ENCODE assay signal across 8 mouse cellular contexts in genomic region chr8:84912895-84913501, GRCm38 (mm10). TPM values are rescaled to one million over a fixed set of nuclear protein-coding genes. Genes with fewer than 3 reads are reported as not detected.
DNase-seq lines count a peak whose midpoint lies in the region; ATAC-seq and TF ChIP-seq lines count a peak whose summit lies in the region.

No protein-coding gene starts in this region.

- peak; percentile 84; the same call in 1 of the 2 replicates for TF ChIP-seq POLR2A in cerebellum, adult 2 months (IDR thresholded peaks at IDR 0.05; ENCODE audit: borderline replicate concordance, insufficient read depth, low read length)
- no peak for TF ChIP-seq POLR2A in limb, embryonic 14.5 days (IDR thresholded peaks at IDR 0.05; ENCODE audit: borderline replicate concordance, extremely low read depth, insufficient read depth, insufficient read length)

- H3K9ac ChIP-seq in forebrain, embryonic 16.5 days (replicated peaks; ENCODE audit: low read depth, low read length): no peak overlapping the region; the same call in 1 of the 2 replicates
- peak overlapping the region; percentile 62 for H3K9ac ChIP-seq in limb, embryonic 14.5 days (ENCODE audit: low read depth, low read length, severe bottlenecking)
- peak overlapping the region; percentile 44; the same call in 1 of the 2 replicates for H3K9ac ChIP-seq in midbrain, embryonic 13.5 days (replicated peaks)

- no peak for TF ChIP-seq CTCF in cerebellum, adult 2 months (IDR thresholded peaks at IDR 0.05; ENCODE audit: borderline replicate concordance, insufficient read depth, low read depth, low read length)

- peak overlapping the region; percentile 55 for H3K4me3 ChIP-seq in cerebellum, adult 2 months (replicated peaks; ENCODE audit: insufficient read depth, low read depth, low read length)
- peak overlapping the region; percentile 25 for H3K4me3 ChIP-seq in forebrain, embryonic 16.5 days (replicated peaks; ENCODE audit: low read length)
- peak overlapping the region; percentile 48 for H3K4me3 ChIP-seq in limb, embryonic 14.5 days (replicated peaks; ENCODE audit: low read length)
- H3K4me3 ChIP-seq in midbrain, embryonic 13.5 days (replicated peaks): peak overlapping the region; percentile 27

- no peaks in the 10 kb centered on the region for H3K9me3 ChIP-seq in forebrain, embryonic 16.5 days (ENCODE audit: control insufficient read depth, low read length)
- no peaks in the 10 kb centered on the region for H3K9me3 ChIP-seq in limb, embryonic 14.5 days (ENCODE audit: control insufficient read depth, low read length)
- H3K9me3 ChIP-seq in midbrain, embryonic 13.5 days: no peaks in the 10 kb centered on the region

- H3K27me3 ChIP-seq in cerebellum, adult 2 months (ENCODE audit: control insufficient read depth, insufficient read depth, low read length): no peaks in the 10 kb centered on the region
- H3K27me3 ChIP-seq in forebrain, embryonic 16.5 days (replicated peaks; ENCODE audit: control insufficient read depth, insufficient read depth, low read length): 0 out of 2 replicates have a peak, but pooled peaks cover 2% of the 10 kb centered on the region
- peaks cover 19% of the 10 kb centered on the region for H3K27me3 ChIP-seq in limb, embryonic 14.5 days (ENCODE audit: control insufficient read depth, insufficient read depth, low read length)
- H3K27me3 ChIP-seq in midbrain, embryonic 13.5 days: peaks cover 86% of the 10 kb centered on the region

- peak; percentile 14; the same call in 1 of the 2 replicates for ATAC-seq in frontal cortex, adult (ENCODE audit: low TSS enrichment)
- ATAC-seq in forebrain, embryonic 16.5 days: 0 out of 2 replicates have a peak, but pooled peaks have one; percentile 9
- peak; percentile 53 for ATAC-seq in limb, embryonic 14.5 days (ENCODE audit: low FRiP score, low read depth)
- no peak for ATAC-seq in midbrain, embryonic 13.5 days

- no peak for DNase-seq in frontal cortex, postnatal 14 days (ENCODE audit: low spot score in 2 of 2)
- peak; percentile 88 to 93 for DNase-seq in cerebellum, adult 2 months
- peak; percentile 96 for DNase-seq in induced T-regulatory cell, adult 2 months (ENCODE audit: low read depth)
- DNase-seq in limb, embryonic 14.5 days (ENCODE audit: low spot score): peak; percentile 42
- peak; percentile 92 to 93 for DNase-seq in spleen, postnatal 36 days (ENCODE audit: low spot score in 2 of 2)

- H3K4me1 ChIP-seq in cerebellum, adult 2 months (ENCODE audit: control insufficient read depth, insufficient read depth, low read length): peaks cover 34% of the 10 kb centered on the region
- peaks cover 18% of the 10 kb centered on the region for H3K4me1 ChIP-seq in forebrain, embryonic 16.5 days (replicated peaks; ENCODE audit: control insufficient read depth, insufficient read depth, low read length)
- peaks cover 9% of the 10 kb centered on the region; the same call in 1 of the 2 replicates for H3K4me1 ChIP-seq in limb, embryonic 14.5 days (ENCODE audit: control insufficient read depth, insufficient read depth, low read length)
- H3K4me1 ChIP-seq in midbrain, embryonic 13.5 days (replicated peaks): peaks cover 24% of the 10 kb centered on the region

- H3K4me2 ChIP-seq in forebrain, embryonic 16.5 days (ENCODE audit: low read length): peak overlapping the region; percentile 49
- peak overlapping the region; percentile 88 for H3K4me2 ChIP-seq in limb, embryonic 14.5 days (replicated peaks; ENCODE audit: low read depth, low read length, severe bottlenecking)
- peak overlapping the region; percentile 45 for H3K4me2 ChIP-seq in midbrain, embryonic 13.5 days (replicated peaks)

- H3K27ac ChIP-seq in cerebellum, adult 2 months (ENCODE audit: insufficient read depth, low read length): peak overlapping the region; percentile 90
- H3K27ac ChIP-seq in forebrain, embryonic 16.5 days (ENCODE audit: low read length): no peak overlapping the region
- no peak overlapping the region for H3K27ac ChIP-seq in limb, embryonic 14.5 days (replicated peaks; ENCODE audit: low read depth, low read length)
- H3K27ac ChIP-seq in midbrain, embryonic 13.5 days: no peak overlapping the region

- H3K36me3 ChIP-seq in forebrain, embryonic 16.5 days (ENCODE audit: control insufficient read depth, insufficient read depth): peaks cover 43% of the 10 kb centered on the region
- no peaks in the 10 kb centered on the region for H3K36me3 ChIP-seq in limb, embryonic 14.5 days (ENCODE audit: control insufficient read depth, insufficient read depth, low read length)
- peaks cover 78% of the 10 kb centered on the region for H3K36me3 ChIP-seq in midbrain, embryonic 13.5 days

- 4% methylated on average over 55 of the region's 55 CpGs for WGBS in cerebellum, adult 2 months
- 3% methylated on average over 55 of the region's 55 CpGs for WGBS in forebrain, embryonic 16.5 days
- WGBS in limb, embryonic 14.5 days: 1% methylated on average over 55 of the region's 55 CpGs
- WGBS in midbrain, embryonic 13.5 days: 3% methylated on average over 55 of the region's 55 CpGs

RNA-seq across cellular contexts. Expression of gene Dnase2a, which starts 4.6 kb away (rescaled TPM):
- polyA plus RNA-seq in cerebellum, adult 2 months (2012; rRNA removed): 9.1 and 10.5 TPM in 2 replicates
- polyA plus RNA-seq in forebrain, embryonic 16.5 days (2015; fragmentation: Nextera tagmentation; extraction: Ambion mirVana): 5.4 and 5.5 TPM in 2 replicates
- 18.5 and 20.5 TPM in 2 replicates for polyA plus RNA-seq in limb, embryonic 14.5 days (2012; rRNA removed)
- 13.8 and 15.4 TPM in 2 replicates for polyA plus RNA-seq in limb, embryonic 14.5 days (2014; fragmentation: Nextera tagmentation; extraction: Ambion mirVana)
- polyA plus RNA-seq in midbrain, embryonic 13.5 days (2015; fragmentation: Nextera tagmentation; extraction: Ambion mirVana): 6.0 and 6.2 TPM in 2 replicates

RNA-seq across cellular contexts. Expression of gene Klf1, which starts 11.3 kb away (rescaled TPM):
- 0.31 and 0.41 TPM in 2 replicates for polyA plus RNA-seq in cerebellum, adult 2 months (2012; rRNA removed)
- 0.73 and 0.85 TPM in 2 replicates for polyA plus RNA-seq in forebrain, embryonic 16.5 days (2015; fragmentation: Nextera tagmentation; extraction: Ambion mirVana)
- 2.5 and 3.0 TPM in 2 replicates for polyA plus RNA-seq in limb, embryonic 14.5 days (2012; rRNA removed)
- 1.4 and 2.0 TPM in 2 replicates for polyA plus RNA-seq in limb, embryonic 14.5 days (2014; fragmentation: Nextera tagmentation; extraction: Ambion mirVana)
- 0.55 and 0.97 TPM in 2 replicates for polyA plus RNA-seq in midbrain, embryonic 13.5 days (2015; fragmentation: Nextera tagmentation; extraction: Ambion mirVana)

RNA-seq across cellular contexts. Expression of gene Gcdh, which starts 19.3 kb away (rescaled TPM):
- polyA plus RNA-seq in cerebellum, adult 2 months (2012; rRNA removed): 88.2 and 95.2 TPM in 2 replicates
- polyA plus RNA-seq in forebrain, embryonic 16.5 days (2015; fragmentation: Nextera tagmentation; extraction: Ambion mirVana): 35.5 and 39.1 TPM in 2 replicates
- 45.8 and 58.9 TPM in 2 replicates for polyA plus RNA-seq in limb, embryonic 14.5 days (2012; rRNA removed)
- polyA plus RNA-seq in limb, embryonic 14.5 days (2014; fragmentation: Nextera tagmentation; extraction: Ambion mirVana): 29.8 and 34.5 TPM in 2 replicates
- 31.7 and 34.3 TPM in 2 replicates for polyA plus RNA-seq in midbrain, embryonic 13.5 days (2015; fragmentation: Nextera tagmentation; extraction: Ambion mirVana)

RNA-seq across cellular contexts. Expression of gene Mast1, which starts 24.2 kb away (rescaled TPM):
- polyA plus RNA-seq in cerebellum, adult 2 months (2012; rRNA removed): 115 and 129 TPM in 2 replicates
- polyA plus RNA-seq in forebrain, embryonic 16.5 days (2015; fragmentation: Nextera tagmentation; extraction: Ambion mirVana): 52.4 and 65.8 TPM in 2 replicates
- 0.36 and 0.50 TPM in 2 replicates for polyA plus RNA-seq in limb, embryonic 14.5 days (2012; rRNA removed)
- polyA plus RNA-seq in limb, embryonic 14.5 days (2014; fragmentation: Nextera tagmentation; extraction: Ambion mirVana): 0.15 and 0.32 TPM in 2 replicates
- 55.6 and 56.1 TPM in 2 replicates for polyA plus RNA-seq in midbrain, embryonic 13.5 days (2015; fragmentation: Nextera tagmentation; extraction: Ambion mirVana)

RNA-seq across cellular contexts. Expression of gene Rtbdn, which starts 33.8 kb away (rescaled TPM):
- polyA plus RNA-seq in cerebellum, adult 2 months (2012; rRNA removed): 6.8 and 7.9 TPM in 2 replicates
- 2.2 and 2.4 TPM in 2 replicates for polyA plus RNA-seq in forebrain, embryonic 16.5 days (2015; fragmentation: Nextera tagmentation; extraction: Ambion mirVana)
- not detected in 2 replicates for polyA plus RNA-seq in limb, embryonic 14.5 days (2012; rRNA removed)
- not detected in 2 replicates for polyA plus RNA-seq in limb, embryonic 14.5 days (2014; fragmentation: Nextera tagmentation; extraction: Ambion mirVana)
- 1.9 and 2.7 TPM in 2 replicates for polyA plus RNA-seq in midbrain, embryonic 13.5 days (2015; fragmentation: Nextera tagmentation; extraction: Ambion mirVana)

Comparison
In these comparisons a context has a peak if more than half of its experiments do, and no peak if none do; other contexts are left out.
1. DNase-seq: peak in cerebellum, adult 2 months (2 of 2), induced T-regulatory cell, adult 2 months (single experiment), limb, embryonic 14.5 days (single experiment) and spleen, postnatal 36 days (2 of 2); none in frontal cortex, postnatal 14 days (0 of 2).
2. Peak in every context shown above with its lines, with median percentiles within 50 percentile points of each other: H3K4me3 ChIP-seq and H3K4me2 ChIP-seq.